Mouse (Mus musculus) spleen, adult 18-20 months (tissue): ENCODE measurements around the gene Rab3il1.

Source experiments
- DNase-seq, 2 experiments: peaks; one replicate each; pipeline ENCODE4 v3.0.0; 2022; ENCODE audit warnings: mixed read lengths in 2 of 2

Gene Rab3il1

GRCm38 (mm10) chr19:10001206-10001969 lies at the start of gene Rab3il1, which contains the start of gene Best1:
TSS of gene Rab3il1 (plus strand) at chr19:10001669.
TSS of gene Best1 (minus strand) at chr19:10001633.
- no peak for DNase-seq

DNA sequence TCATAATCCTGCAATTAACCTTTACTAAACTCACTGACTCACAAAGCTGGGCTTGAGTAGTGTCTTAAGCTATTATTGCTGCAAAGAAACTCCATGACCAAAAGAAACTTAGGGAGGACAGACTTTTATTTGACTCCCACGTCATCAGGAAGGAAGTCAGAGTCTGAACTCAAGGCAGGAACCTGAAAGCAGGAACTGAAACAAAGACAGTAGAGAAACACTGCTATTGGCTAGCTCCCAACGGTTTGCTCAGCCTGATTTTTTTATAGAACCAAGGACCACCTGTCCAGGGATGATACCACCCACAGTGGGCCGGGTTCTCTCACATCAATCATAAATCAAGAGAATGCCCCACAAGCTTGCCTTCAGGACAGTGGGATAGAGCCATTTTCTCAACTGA lies 49.1 kb upstream of the Rab3il1 start:
- no peak for DNase-seq

DNA sequence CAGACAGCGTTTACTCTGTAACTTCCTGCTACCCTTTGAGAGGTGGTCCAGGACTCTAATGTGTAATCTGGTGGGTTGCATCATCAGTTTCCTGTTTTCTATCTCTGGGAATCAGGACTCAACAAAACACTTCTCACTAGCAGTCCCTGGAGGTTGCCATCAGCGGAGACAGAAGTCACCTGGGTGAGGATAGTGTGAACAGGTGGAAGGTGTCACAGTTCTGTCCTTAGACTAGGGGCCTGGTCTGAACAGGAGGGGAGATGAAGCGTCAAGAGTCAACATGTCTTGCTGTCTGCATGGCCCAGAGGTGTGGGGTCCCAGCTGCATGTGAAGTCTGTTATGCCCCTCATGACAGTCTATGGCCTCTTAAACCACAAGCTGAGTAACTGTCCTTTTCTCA lies 48.6 kb upstream of the Rab3il1 start:
- DNase-seq = no peak

DNA sequence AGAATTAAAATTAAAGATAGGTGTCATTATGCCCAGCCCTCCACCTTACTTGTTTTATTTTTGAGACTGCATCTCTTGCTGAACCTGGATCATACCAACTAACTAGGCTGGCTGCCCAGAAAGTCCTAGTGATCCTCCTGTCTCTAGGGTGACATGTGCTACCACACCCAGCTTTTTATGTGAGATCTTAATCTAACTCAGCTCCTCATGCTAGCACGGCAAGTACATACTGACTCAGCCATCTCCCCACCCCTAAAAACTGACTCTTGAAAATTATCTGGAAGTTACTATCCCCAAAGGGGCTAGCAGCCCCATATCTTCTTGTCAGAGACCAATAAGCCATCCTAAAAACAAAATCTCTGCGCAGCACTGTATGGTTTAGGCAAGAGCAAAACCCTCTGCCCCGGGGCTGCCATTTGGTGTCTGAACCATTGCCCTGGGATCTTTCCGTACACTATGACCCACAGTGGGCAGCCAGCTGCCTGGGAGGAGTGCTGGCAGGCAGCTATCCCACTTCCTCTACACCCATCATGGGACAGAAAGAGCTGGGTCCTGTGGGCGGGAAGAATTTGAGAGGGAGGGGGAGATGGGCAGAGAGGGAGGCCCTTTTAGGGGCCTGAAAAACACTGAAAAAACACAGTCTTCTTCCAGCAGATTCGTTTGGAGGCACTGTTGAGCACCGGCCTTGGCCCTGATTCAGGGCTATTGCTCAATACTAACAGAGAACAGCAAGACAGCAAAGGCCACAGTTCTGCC lies 47.2 kb upstream of the Rab3il1 start:
- DNase-seq = peak in 1 of 2 experiments; percentile 28

DNA sequence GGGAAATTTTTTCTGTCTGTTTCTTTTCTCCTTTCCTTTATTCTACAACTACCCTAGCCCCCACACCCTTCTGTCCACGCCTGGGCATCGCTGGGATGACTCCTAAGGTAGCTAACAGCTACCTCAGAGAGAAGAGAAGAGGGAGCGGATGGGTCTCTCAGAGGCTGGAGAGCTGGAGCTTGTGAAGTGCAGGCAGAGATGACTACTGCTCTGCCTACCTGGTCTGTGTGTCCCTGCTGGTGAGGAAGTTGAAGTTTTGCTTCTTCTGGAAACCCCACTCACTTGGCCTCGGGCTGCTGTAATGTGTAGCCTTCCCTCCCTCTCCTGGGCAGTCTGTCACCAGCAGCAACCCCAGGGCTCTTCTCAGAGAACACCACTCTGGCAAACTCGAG lies 46.7 kb upstream of the Rab3il1 start:
- no peak for DNase-seq

DNA sequence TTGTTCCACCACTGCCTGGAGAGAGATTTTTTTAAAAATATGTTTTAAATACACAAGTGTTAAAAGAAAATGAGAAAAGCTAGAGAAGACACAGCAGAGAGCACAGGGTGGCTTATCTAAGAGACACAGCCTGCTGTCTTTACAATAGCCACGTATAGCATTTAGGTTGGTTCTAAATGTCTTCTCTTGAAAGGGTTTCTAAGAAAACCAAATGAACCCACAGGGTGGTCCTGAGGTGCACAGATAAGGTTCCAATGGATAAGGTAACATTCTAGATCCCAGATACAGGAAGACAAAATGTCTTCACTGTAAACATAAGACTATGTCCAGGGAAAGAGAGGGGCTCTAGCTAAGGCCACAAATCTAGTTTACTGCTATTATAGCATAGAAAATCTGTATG lies 46.0 kb upstream of the Rab3il1 start:
- no peak for DNase-seq

- no peak for DNase-seq
These were observed 44.7 kb upstream of the Rab3il1 start for GRCm38 (mm10) chr19:9956624-9957388.

- DNase-seq = no peak
These were observed 43.5 kb upstream of the Rab3il1 start for GRCm38 (mm10) chr19:9957965-9958364.

- no peak for DNase-seq
These were observed 40.7 kb upstream of the Rab3il1 start for GRCm38 (mm10) chr19:9960769-9961168.

DNA sequence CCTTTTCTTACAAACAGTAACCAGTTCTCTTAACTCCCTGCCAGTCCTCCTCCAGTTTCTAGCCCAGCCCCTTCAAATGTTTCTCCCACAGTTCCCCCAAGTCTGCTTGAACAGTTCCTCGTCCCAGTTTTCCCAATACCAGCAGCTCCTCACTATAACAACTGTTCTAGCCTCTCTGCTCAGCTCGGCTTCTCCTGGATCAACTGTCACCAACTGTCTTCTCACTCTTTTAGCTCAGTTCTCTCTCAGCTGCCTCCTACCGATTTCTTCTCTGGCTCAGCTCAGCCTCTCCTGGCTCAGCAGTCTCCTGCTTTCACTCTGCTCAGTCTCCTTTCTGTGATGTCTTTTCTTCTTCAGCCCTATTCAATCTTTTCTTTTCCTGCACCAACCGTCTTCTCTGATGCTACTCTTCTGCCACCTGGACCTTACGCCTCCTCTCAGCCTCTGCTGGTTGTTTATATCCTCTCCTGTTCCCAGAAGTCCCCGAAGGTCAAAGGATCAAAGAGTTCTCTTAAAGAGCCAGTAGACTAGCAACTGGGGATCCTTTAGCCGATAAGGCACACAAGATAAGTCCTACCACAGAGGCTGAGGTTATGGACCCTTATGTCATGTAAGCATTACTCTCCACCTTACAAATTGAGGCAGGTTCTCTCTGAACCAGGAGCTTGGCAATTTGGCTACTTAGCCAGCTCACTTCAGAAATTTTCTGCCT lies 37.1 kb upstream of the Rab3il1 start:
- no peak for DNase-seq

- DNase-seq = no peak
These were observed 35.2 kb upstream of the Rab3il1 start for GRCm38 (mm10) chr19:9966096-9966867.

- DNase-seq = no peak
These were observed 33.2 kb upstream of the Rab3il1 start for GRCm38 (mm10) chr19:9968081-9968787.

GRCm38 (mm10) chr19:9974853-9975252 lies 26.6 kb upstream of the Rab3il1 start:
- DNase-seq = peak; percentile 52 to 61

- DNase-seq = no peak
These were observed 24.4 kb upstream of the Rab3il1 start for GRCm38 (mm10) chr19:9977085-9977484.

GRCm38 (mm10) chr19:9978431-9978951 lies 23.0 kb upstream of the Rab3il1 start:
- DNase-seq = no peak

GRCm38 (mm10) chr19:9979156-9979555 lies 22.3 kb upstream of the Rab3il1 start:
- no peak for DNase-seq

DNA sequence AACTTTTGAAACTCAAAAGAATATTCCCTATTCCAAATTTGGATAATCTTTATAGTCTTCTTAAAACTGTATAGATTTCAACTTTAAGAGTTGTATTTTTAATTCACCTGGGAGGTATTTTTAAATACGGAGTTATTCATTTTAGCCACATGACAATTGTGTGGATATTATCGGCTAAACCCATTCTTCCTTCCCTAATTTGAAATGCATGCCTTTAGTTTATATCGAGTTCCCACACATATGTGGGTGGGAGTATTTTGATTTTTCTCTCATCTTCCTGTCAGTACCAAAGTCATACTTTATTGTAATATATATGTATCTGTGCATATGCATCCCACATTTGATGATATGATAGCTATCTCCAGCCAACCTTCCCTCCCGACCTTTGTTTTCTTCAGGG lies 21.2 kb upstream of the Rab3il1 start, which contains the start of gene Fth1:
Gene Fth1, plus strand, starts transcription at position 341 of the 400 bp plus-strand sequence.
- no peak for DNase-seq

- no peak for DNase-seq
These were observed 19.8 kb upstream of the Rab3il1 start for GRCm38 (mm10) chr19:9981621-9982020.

DNA sequence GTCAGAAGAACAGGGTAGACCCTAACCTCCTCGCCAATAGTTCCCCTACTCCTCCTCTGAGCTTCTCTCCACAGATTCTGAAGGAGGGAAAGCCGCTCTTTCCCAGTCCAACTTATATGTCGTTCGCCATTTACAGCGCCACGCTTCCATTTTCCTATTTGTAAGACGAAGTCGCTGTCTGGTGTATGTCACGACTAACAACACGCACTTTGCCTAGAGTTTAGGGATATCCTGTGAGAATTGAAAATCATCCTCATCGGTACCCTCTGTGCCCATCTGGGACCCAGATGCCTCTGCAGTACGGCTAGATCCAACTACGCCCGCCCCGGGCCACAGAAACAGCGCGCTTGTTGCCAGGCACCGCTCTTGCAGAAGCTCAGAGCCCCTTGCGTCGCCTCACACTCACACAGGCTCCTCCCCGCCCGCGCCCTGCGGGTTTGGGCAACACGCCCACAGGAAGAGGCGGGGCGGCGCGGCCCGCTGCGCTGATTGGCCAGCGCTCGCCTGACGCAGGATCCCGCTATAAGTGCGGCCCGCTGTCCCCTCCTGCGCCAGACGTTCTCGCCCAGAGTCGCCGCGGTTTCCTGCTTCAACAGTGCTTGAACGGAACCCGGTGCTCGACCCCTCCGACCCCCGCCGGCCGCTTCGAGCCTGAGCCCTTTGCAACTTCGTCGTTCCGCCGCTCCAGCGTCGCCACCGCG lies 19.2 kb upstream of the Rab3il1 start:
- DNase-seq = peak; percentile 92 to 94
